ENCODE assay signal across 8 mouse cellular contexts in the genomic region with DNA sequence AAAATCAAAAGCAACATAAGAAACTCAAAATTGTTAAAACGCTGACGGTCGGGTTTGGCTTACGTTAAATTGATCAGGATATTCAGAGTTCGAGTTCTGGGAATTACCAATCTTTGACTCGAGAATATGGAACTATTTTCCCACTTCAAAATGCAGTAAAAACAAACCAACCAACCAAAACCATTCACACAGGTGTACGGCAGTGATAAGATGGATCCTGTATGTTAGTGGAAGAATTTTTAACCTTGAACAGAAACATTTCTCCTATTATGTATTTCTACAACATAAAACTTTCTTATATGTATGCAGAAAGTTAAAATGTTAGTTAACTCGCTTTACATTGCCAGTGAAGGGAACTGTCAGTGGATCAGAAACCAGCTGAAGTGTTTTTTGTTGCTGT. TPM values are rescaled to one million over a fixed set of nuclear protein-coding genes. Genes with fewer than 3 reads are reported as not detected.
DNase-seq lines count a peak whose midpoint lies in the region; ATAC-seq lines count a peak whose summit lies in the region.

No protein-coding gene starts in this region.

- H3K4me1 ChIP-seq in kidney, embryonic 15.5 days = peaks cover 24% of the 10 kb centered on the region
- H3K4me1 ChIP-seq in hindbrain, embryonic 16.5 days (ENCODE audit: control insufficient read depth, insufficient read depth, low read depth, low read length) = peaks cover 13% of the 10 kb centered on the region
- peaks cover 32% of the 10 kb centered on the region for H3K4me1 ChIP-seq in midbrain, embryonic 15.5 days

- H3K4me3 ChIP-seq in kidney, embryonic 15.5 days (replicated peaks) = peak overlapping the region; percentile 66
- peak overlapping the region; percentile 73 for H3K4me3 ChIP-seq in hindbrain, embryonic 16.5 days (ENCODE audit: low read length)
- H3K4me3 ChIP-seq in midbrain, embryonic 15.5 days = peak overlapping the region; percentile 69

- peak overlapping the region; percentile 72 for H3K9ac ChIP-seq in kidney, embryonic 15.5 days
- H3K9ac ChIP-seq in hindbrain, embryonic 16.5 days (ENCODE audit: low read depth, low read length) = peak overlapping the region; percentile 81
- peak overlapping the region; percentile 75 for H3K9ac ChIP-seq in midbrain, embryonic 15.5 days

- no peaks in the 10 kb centered on the region for H3K27me3 ChIP-seq in kidney, embryonic 15.5 days
- no peaks in the 10 kb centered on the region for H3K27me3 ChIP-seq in hindbrain, embryonic 16.5 days (replicated peaks; ENCODE audit: control insufficient read depth, insufficient read depth, low read length)
- no peaks in the 10 kb centered on the region for H3K27me3 ChIP-seq in midbrain, embryonic 15.5 days (replicated peaks)

- no peak for ATAC-seq in kidney, embryonic 15.5 days (replicated peaks; ENCODE audit: low FRiP score)
- no peak for ATAC-seq in hindbrain, embryonic 16.5 days
- ATAC-seq in midbrain, embryonic 15.5 days (replicated peaks) = no peak

- 85% methylated on average over 8 of the region's 8 CpGs for WGBS in kidney, embryonic 15.5 days
- WGBS in hindbrain, embryonic 16.5 days = 87% methylated on average over 8 of the region's 8 CpGs
- 81% methylated on average over 8 of the region's 8 CpGs for WGBS in midbrain, embryonic 15.5 days

- peaks cover 28% of the 10 kb centered on the region for H3K36me3 ChIP-seq in kidney, embryonic 15.5 days
- H3K36me3 ChIP-seq in hindbrain, embryonic 16.5 days (ENCODE audit: control insufficient read depth, insufficient read depth, low read length) = peaks cover 11% of the 10 kb centered on the region
- H3K36me3 ChIP-seq in midbrain, embryonic 15.5 days (replicated peaks) = 0 out of 2 replicates have a peak, but pooled peaks cover 7% of the 10 kb centered on the region

- no peak overlapping the region for H3K27ac ChIP-seq in kidney, embryonic 15.5 days
- no peak overlapping the region for H3K27ac ChIP-seq in hindbrain, embryonic 16.5 days (ENCODE audit: low read depth, low read length)
- 0 out of 2 replicates have a peak overlapping the region, but pooled peaks have one; percentile 81 for H3K27ac ChIP-seq in midbrain, embryonic 15.5 days

- no peaks in the 10 kb centered on the region for H3K9me3 ChIP-seq in kidney, embryonic 15.5 days (replicated peaks)
- no peaks in the 10 kb centered on the region for H3K9me3 ChIP-seq in hindbrain, embryonic 16.5 days (ENCODE audit: control insufficient read depth, low read length)
- no peaks in the 10 kb centered on the region for H3K9me3 ChIP-seq in midbrain, embryonic 15.5 days

- intact Hi-C loops in gastrocnemius, postnatal 36 days (cut with DNase I) = no loop called here

- DNase-seq in kidney, adult 8-10 months = no peak
- peak; percentile 30 for DNase-seq in c-Kit-positive CD71-positive TER-119-positive erythroid progenitor cells, embryonic 14.5 days (ENCODE audit: low spot score)
- no peak for DNase-seq in thymus, postnatal 0 days (ENCODE audit: low spot score)
- DNase-seq in frontal cortex, adult 2 months (ENCODE audit: extremely low spot score in 1 of 2, low spot score in 1 of 2) = no peak
- DNase-seq in gastrocnemius, postnatal 36 days = no peak

- H3K4me2 ChIP-seq in kidney, embryonic 15.5 days = peak overlapping the region; percentile 85
- peak overlapping the region; percentile 95 for H3K4me2 ChIP-seq in hindbrain, embryonic 16.5 days (ENCODE audit: low read length)
- H3K4me2 ChIP-seq in midbrain, embryonic 15.5 days = peak overlapping the region; percentile 83

RNA-seq across cellular contexts. Expression of a gene that starts 0.8 kb away (rescaled TPM):
- polyA plus RNA-seq in kidney, embryonic 15.5 days (2015; fragmentation: Nextera tagmentation; extraction: Ambion mirVana) = 16.5 and 17.3 TPM in 2 replicates
- 16.0 and 16.6 TPM in 2 replicates for polyA plus RNA-seq in hindbrain, embryonic 16.5 days (2015; fragmentation: Nextera tagmentation; extraction: Ambion mirVana)
- polyA plus RNA-seq in midbrain, embryonic 15.5 days (2015; fragmentation: Nextera tagmentation; extraction: Ambion mirVana) = 16.7 and 17.6 TPM in 2 replicates
- 13.3 and 16.2 TPM in 2 replicates for polyA plus RNA-seq in thymus, postnatal 0 days (2015; fragmentation: Nextera tagmentation; extraction: Ambion mirVana)
- 10.1 and 11.5 TPM in 2 replicates for polyA plus RNA-seq in frontal cortex, adult 2 months (2012; rRNA removed)
- 1 to 10 TPM; 1.7 to 1.9 TPM for total RNA-seq in gastrocnemius, postnatal 36 days (2021)
